ENCODE assay signal across 14 mouse cellular contexts in the genomic region with DNA sequence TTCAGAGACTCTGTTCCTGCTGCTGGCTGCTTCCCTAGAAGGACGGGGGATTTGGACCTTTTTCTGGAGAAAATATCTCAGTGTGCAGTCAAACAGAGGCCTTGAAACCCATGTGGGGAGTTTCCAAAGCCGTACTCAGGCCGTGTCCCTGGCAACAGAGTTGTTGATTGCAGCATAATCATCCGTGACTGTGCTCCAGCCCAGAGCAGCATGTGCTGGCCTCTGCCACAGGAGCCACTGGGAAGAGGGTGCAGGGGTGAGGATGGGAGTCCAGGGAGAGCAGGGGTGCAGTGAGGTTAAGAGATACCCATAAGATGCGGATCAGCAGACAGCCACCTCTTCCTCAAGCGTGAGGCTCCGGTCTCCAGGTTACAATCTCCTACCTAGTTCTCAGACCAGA. TPM values are rescaled to one million over a fixed set of nuclear protein-coding genes. Genes with fewer than 3 reads are reported as not detected.
DNase-seq lines count a peak whose midpoint lies in the region; ATAC-seq and TF ChIP-seq lines count a peak whose summit lies in the region.
"Had no signal": no experiment of that assay in that cellular context is flagged by ENCODE, and none has a peak within 500 bp of the region (broad histone marks: within the 10 kb centered on the region; RNA-seq: fewer than 3 reads in every experiment).

No protein-coding gene starts in this region.

- 58% methylated on average over 7 of the region's 7 CpGs for WGBS in liver, embryonic 13.5 days (ENCODE audit: insufficient replicate concordance)
- 68% methylated on average over 7 of the region's 7 CpGs for WGBS in liver, postnatal 0 days (ENCODE audit: insufficient replicate concordance)
- WGBS in stomach, postnatal 0 days = 55% methylated on average over 7 of the region's 7 CpGs

- TF ChIP-seq CTCF in liver, postnatal 0 days (IDR thresholded peaks at IDR 0.05; ENCODE audit: low read depth) = no peak
- no peak for TF ChIP-seq CTCF in stomach, postnatal 0 days (IDR thresholded peaks at IDR 0.05; ENCODE audit: low read depth)

- H3K4me2 ChIP-seq in liver, embryonic 13.5 days = no peak overlapping the region
- no peak overlapping the region for H3K4me2 ChIP-seq in liver, postnatal 0 days (ENCODE audit: low read depth, low read length)
- no peak overlapping the region for H3K4me2 ChIP-seq in stomach, postnatal 0 days (replicated peaks; ENCODE audit: low read depth)
- H3K4me2 ChIP-seq: embryonic facial prominence, embryonic 13.5 days; midbrain, embryonic 15.5 days had no signal

- no peak overlapping the region for H3K27ac ChIP-seq in liver, embryonic 13.5 days
- no peak overlapping the region for H3K27ac ChIP-seq in liver, postnatal 0 days (ENCODE audit: low read depth)
- no peak overlapping the region for H3K27ac ChIP-seq in stomach, postnatal 0 days (replicated peaks)
- H3K27ac ChIP-seq: embryonic facial prominence, embryonic 13.5 days; midbrain, embryonic 15.5 days had no signal

- H3K4me1 ChIP-seq in liver, embryonic 13.5 days (replicated peaks) = peaks cover 38% of the 10 kb centered on the region
- no peaks in the 10 kb centered on the region; the same call in 1 of the 2 replicates for H3K4me1 ChIP-seq in liver, postnatal 0 days (ENCODE audit: insufficient read depth)
- no peaks in the 10 kb centered on the region for H3K4me1 ChIP-seq in stomach, postnatal 0 days (replicated peaks; ENCODE audit: control insufficient read depth, insufficient read depth)

- H3K36me3 ChIP-seq in liver, embryonic 13.5 days = no peaks in the 10 kb centered on the region
- H3K36me3 ChIP-seq in liver, postnatal 0 days (replicated peaks; ENCODE audit: insufficient read depth, low read length) = no peaks in the 10 kb centered on the region
- H3K36me3 ChIP-seq in stomach, postnatal 0 days (ENCODE audit: control insufficient read depth, insufficient read depth, low read length) = no peaks in the 10 kb centered on the region
- H3K36me3 ChIP-seq: embryonic facial prominence, embryonic 13.5 days; midbrain, embryonic 15.5 days had no signal

- H3K4me3 ChIP-seq in liver, embryonic 13.5 days (replicated peaks) = no peak overlapping the region
- no peak overlapping the region for H3K4me3 ChIP-seq in liver, postnatal 0 days (ENCODE audit: low read depth, low read length)
- no peak overlapping the region for H3K4me3 ChIP-seq in stomach, postnatal 0 days (ENCODE audit: low read depth, low read length)
- H3K4me3 ChIP-seq: embryonic facial prominence, embryonic 13.5 days; midbrain, embryonic 15.5 days had no signal

- H3K27me3 ChIP-seq in liver, embryonic 13.5 days = peaks cover 9% of the 10 kb centered on the region; the same call in 1 of the 2 replicates
- H3K27me3 ChIP-seq in liver, postnatal 0 days (ENCODE audit: insufficient read depth, low read length) = no peaks in the 10 kb centered on the region
- no peaks in the 10 kb centered on the region for H3K27me3 ChIP-seq in stomach, postnatal 0 days (ENCODE audit: control insufficient read depth, insufficient read depth, low read length)
- H3K27me3 ChIP-seq: embryonic facial prominence, embryonic 13.5 days; midbrain, embryonic 15.5 days had no signal

- no peak for ATAC-seq in liver, embryonic 13.5 days (ENCODE audit: low read depth)
- no peak; the same call in 1 of the 2 replicates for ATAC-seq in liver, postnatal 0 days
- peak; percentile 19; the same call in 1 of the 2 replicates for ATAC-seq in stomach, postnatal 0 days (ENCODE audit: low FRiP score, low TSS enrichment)
- ATAC-seq: forebrain, embryonic 14.5 days; lung, postnatal 0 days; midbrain, embryonic 15.5 days had no signal

- no peak for TF ChIP-seq EP300 in liver, postnatal 0 days (IDR thresholded peaks at IDR 0.05; ENCODE audit: low read depth)
- no peak for TF ChIP-seq EP300 in stomach, postnatal 0 days (optimal IDR thresholded peaks at IDR 0.05)

- H3K9ac ChIP-seq in liver, embryonic 13.5 days = 0 out of 2 replicates have a peak overlapping the region, but pooled peaks have one; percentile 22
- no peak overlapping the region for H3K9ac ChIP-seq in liver, postnatal 0 days (replicated peaks)
- no peak overlapping the region for H3K9ac ChIP-seq in stomach, postnatal 0 days (ENCODE audit: low read length)
- H3K9ac ChIP-seq: embryonic facial prominence, embryonic 13.5 days; midbrain, embryonic 15.5 days had no signal

- DNase-seq in adrenal gland, adult (ENCODE audit: inconsistent age in 2 of 2, low spot score in 1 of 2) = peak; percentile 85 to 90
- DNase-seq in adrenal gland, postnatal 4 days (ENCODE audit: low spot score in 2 of 2) = no peak
- no peak for DNase-seq in liver, embryonic 13.5 days
- no peak for DNase-seq in liver, postnatal 0 days
- DNase-seq in adrenal gland, postnatal 25 days = peak; percentile 55
- DNase-seq in stomach, postnatal 0 days (ENCODE audit: low spot score) = no peak
- DNase-seq in left cerebral cortex, adult 18-20 months (ENCODE audit: low spot score in 2 of 2) = no peak
- no peak for DNase-seq in cerebellum, postnatal 10 days
- DNase-seq: gastrocnemius, postnatal 25 days had no signal

- no peaks in the 10 kb centered on the region for H3K9me3 ChIP-seq in liver, embryonic 13.5 days (replicated peaks)
- H3K9me3 ChIP-seq in liver, postnatal 0 days (ENCODE audit: low read length) = no peaks in the 10 kb centered on the region
- no peaks in the 10 kb centered on the region for H3K9me3 ChIP-seq in stomach, postnatal 0 days (ENCODE audit: control insufficient read depth, low read length)
- H3K9me3 ChIP-seq: embryonic facial prominence, embryonic 13.5 days; midbrain, embryonic 15.5 days had no signal

RNA-seq across cellular contexts. Expression of gene Ccl17, which starts 2.7 kb away (rescaled TPM):
- total RNA-seq in adrenal gland, postnatal 4 days (2021) = under 1 TPM; 0.87 to 0.90 TPM
- 0.36 and 0.48 TPM in 2 replicates for polyA plus RNA-seq in liver, embryonic 13.5 days (2015; fragmentation: Nextera tagmentation; extraction: Ambion mirVana)
- 0.31 TPM in 1 of 2 replicates, not detected in the other for polyA plus RNA-seq in liver, postnatal 0 days (2015; fragmentation: Nextera tagmentation; extraction: Ambion mirVana)
- total RNA-seq in adrenal gland, postnatal 25 days (2021) = 0.70 TPM in 1 of 2 replicates, not detected in the other
- polyA plus RNA-seq in stomach, postnatal 0 days (2015; fragmentation: Nextera tagmentation; extraction: Ambion mirVana) = 0.42 and 0.55 TPM in 2 replicates
- 1 to 10 TPM; 8.3 to 9.2 TPM for total RNA-seq in left cerebral cortex, adult 18-20 months (2021)
- total RNA-seq: gastrocnemius, postnatal 25 days; neutrophil, adult 5-6 weeks had no signal
- polyA plus RNA-seq: embryonic facial prominence, embryonic 13.5 days had no signal

RNA-seq across cellular contexts. Expression of gene Coq9, which starts 30.6 kb away (rescaled TPM):
- total RNA-seq in adrenal gland, postnatal 4 days (2021) = 100 to 1,000 TPM; 128 to 144 TPM
- 51.4 and 51.5 TPM in 2 replicates for polyA plus RNA-seq in liver, embryonic 13.5 days (2015; fragmentation: Nextera tagmentation; extraction: Ambion mirVana)
- 65.6 and 66.1 TPM in 2 replicates for polyA plus RNA-seq in liver, postnatal 0 days (2015; fragmentation: Nextera tagmentation; extraction: Ambion mirVana)
- total RNA-seq in adrenal gland, postnatal 25 days (2021) = 199 and 209 TPM in 2 replicates
- polyA plus RNA-seq in stomach, postnatal 0 days (2015; fragmentation: Nextera tagmentation; extraction: Ambion mirVana) = 62.3 and 66.7 TPM in 2 replicates
- 10 to 100 TPM; 76.6 to 90.5 TPM for total RNA-seq in left cerebral cortex, adult 18-20 months (2021)

RNA-seq across cellular contexts. Expression of gene Ciapin1, which starts 30.7 kb away (rescaled TPM):
- total RNA-seq in adrenal gland, postnatal 4 days (2021) = 10 to 100 TPM; 84.1 to 89.3 TPM
- 66.7 and 68.0 TPM in 2 replicates for polyA plus RNA-seq in liver, embryonic 13.5 days (2015; fragmentation: Nextera tagmentation; extraction: Ambion mirVana)
- polyA plus RNA-seq in liver, postnatal 0 days (2015; fragmentation: Nextera tagmentation; extraction: Ambion mirVana) = 36.5 and 39.4 TPM in 2 replicates
- total RNA-seq in adrenal gland, postnatal 25 days (2021) = 112 and 175 TPM in 2 replicates
- polyA plus RNA-seq in stomach, postnatal 0 days (2015; fragmentation: Nextera tagmentation; extraction: Ambion mirVana) = 58.8 and 61.7 TPM in 2 replicates
- 10 to 100 TPM; 72.3 to 75.6 TPM for total RNA-seq in left cerebral cortex, adult 18-20 months (2021)

RNA-seq across cellular contexts. Expression of gene Cx3cl1, which starts 35.7 kb away (rescaled TPM):
- 10 to 100 TPM; 18.8 to 21.1 TPM for total RNA-seq in adrenal gland, postnatal 4 days (2021)
- polyA plus RNA-seq in liver, embryonic 13.5 days (2015; fragmentation: Nextera tagmentation; extraction: Ambion mirVana) = 0.39 and 0.40 TPM in 2 replicates
- polyA plus RNA-seq in liver, postnatal 0 days (2015; fragmentation: Nextera tagmentation; extraction: Ambion mirVana) = 0.47 and 0.79 TPM in 2 replicates
- total RNA-seq in adrenal gland, postnatal 25 days (2021) = 23.0 and 25.2 TPM in 2 replicates
- 18.0 and 21.9 TPM in 2 replicates for polyA plus RNA-seq in stomach, postnatal 0 days (2015; fragmentation: Nextera tagmentation; extraction: Ambion mirVana)
- total RNA-seq in left cerebral cortex, adult 18-20 months (2021) = 100 to 1,000 TPM; 569 to 570 TPM
- total RNA-seq: neutrophil, adult 5-6 weeks had no signal

RNA-seq across cellular contexts. Expression of gene Polr2c, which starts 49.7 kb away (rescaled TPM):
- total RNA-seq in adrenal gland, postnatal 4 days (2021) = 10 to 100 TPM; 61.4 to 65.6 TPM
- 94.5 and 95.3 TPM in 2 replicates for polyA plus RNA-seq in liver, embryonic 13.5 days (2015; fragmentation: Nextera tagmentation; extraction: Ambion mirVana)
- 50.6 and 52.1 TPM in 2 replicates for polyA plus RNA-seq in liver, postnatal 0 days (2015; fragmentation: Nextera tagmentation; extraction: Ambion mirVana)
- 62.1 and 66.2 TPM in 2 replicates for total RNA-seq in adrenal gland, postnatal 25 days (2021)
- polyA plus RNA-seq in stomach, postnatal 0 days (2015; fragmentation: Nextera tagmentation; extraction: Ambion mirVana) = 70.4 and 72.7 TPM in 2 replicates
- total RNA-seq in left cerebral cortex, adult 18-20 months (2021) = 10 to 100 TPM; 74.5 to 75.7 TPM

Comparison
In these comparisons a context has a peak if more than half of its experiments do, and no peak if none do; other contexts are left out.
1. DNase-seq: peak in adrenal gland, adult (2 of 2) and adrenal gland, postnatal 25 days (single experiment); none in adrenal gland, postnatal 4 days (0 of 2), liver, embryonic 13.5 days (single experiment), liver, postnatal 0 days (single experiment), stomach, postnatal 0 days (single experiment), left cerebral cortex, adult 18-20 months (0 of 2) and cerebellum, postnatal 10 days (0 of 2).